Mouse (Mus musculus) frontal cortex, postnatal 14 days (tissue): ENCODE data around the gene Sdccag8.
"Not testable (repeated sequence)": the region's sequence is repeated elsewhere in the genome, so short reads cannot be mapped to it uniquely, and the experiment has no call there.

Source experiments
- DNase-seq, 2 experiments: peaks; one replicate each; pipeline ENCODE4 v3.0.0; 2022; ENCODE audit warnings: low spot score in 2 of 2

Gene Sdccag8

DNA sequence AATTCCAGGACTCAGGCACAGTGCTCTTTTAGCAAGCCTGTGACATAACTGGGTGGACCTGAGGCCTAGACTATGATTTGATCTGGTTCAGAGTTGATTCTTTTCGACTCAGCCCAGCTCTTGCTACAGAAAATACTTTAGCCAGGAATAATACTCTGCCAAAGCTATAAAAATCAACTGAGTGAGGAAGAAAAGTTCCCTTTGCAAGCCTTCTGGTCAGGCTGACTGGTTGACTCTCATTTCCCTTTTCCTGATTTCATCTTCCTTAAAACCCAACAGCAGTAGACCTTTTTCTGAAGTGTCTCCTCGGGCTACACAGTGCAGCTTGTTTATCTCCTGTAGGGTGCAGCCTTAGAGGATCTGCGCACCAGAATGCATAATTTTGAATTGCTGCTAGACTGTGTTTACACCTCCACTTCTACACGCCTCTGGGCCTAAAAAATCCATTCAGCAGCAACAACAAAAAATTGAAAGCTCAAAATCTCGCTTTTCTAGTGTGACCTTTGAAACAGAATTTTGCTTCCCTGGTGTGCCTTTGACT is 13.6 kb downstream of the Sdccag8 start:
- no peak for DNase-seq

DNA sequence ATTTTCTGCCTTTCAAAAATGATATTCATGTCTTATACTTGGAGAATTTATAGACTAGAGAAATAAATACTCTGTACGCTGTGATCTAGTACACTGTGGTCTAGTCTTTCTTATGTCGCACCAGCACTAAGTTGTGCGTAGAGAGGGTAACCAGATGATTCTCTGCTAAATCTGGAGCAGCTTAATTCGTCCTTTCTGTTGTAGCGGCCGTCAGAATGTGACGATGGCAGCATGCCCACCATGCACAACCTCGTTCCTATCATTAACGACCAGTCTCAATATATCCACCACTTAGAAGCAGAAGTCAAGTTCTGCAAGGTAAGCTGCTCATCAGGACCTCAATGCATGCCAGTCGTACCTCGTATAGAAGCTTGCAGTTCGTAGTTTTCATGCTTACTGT is 14.2 kb downstream of the Sdccag8 start:
- no peak for DNase-seq

DNA sequence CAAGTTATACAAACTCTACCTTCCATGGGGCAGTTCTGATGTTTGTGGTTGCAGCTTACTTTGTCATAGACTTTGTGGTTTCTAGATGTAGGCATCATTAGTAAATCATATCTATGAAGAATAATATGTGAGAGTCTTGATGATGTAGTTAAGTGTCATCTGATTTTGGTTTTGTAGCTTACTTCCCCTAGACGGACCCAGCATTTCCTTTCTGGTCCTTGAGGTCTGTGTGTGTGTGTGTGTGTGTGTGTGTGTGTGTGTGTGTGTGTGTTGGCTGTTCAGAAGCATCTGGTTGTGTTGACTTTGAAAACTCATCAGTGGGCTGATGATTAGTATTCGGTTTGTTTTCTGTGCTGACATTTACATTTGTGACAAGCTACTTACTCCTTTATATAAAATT is 17.6 kb downstream of the Sdccag8 start:
- DNase-seq: no peak

DNA sequence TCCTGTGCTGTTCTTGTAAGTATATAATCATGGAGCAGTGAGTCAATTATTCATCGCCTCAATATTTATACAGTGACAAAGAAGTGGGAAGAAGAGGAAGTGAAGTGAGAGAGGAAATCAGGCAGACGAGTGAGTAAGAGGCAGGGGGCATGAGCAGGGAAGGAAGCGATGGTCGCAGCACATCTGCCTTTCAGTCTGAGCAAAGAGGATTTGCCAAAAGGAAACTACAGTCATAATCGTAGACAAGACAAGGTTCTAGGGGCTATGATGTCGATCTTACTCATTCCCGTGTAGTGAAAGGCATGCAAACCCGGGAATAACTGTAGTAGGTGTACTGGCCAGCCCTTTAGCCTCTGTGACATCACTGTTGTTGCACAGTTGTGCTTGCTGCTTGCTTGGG is 18.1 kb downstream of the Sdccag8 start:
- no peak for DNase-seq

DNA sequence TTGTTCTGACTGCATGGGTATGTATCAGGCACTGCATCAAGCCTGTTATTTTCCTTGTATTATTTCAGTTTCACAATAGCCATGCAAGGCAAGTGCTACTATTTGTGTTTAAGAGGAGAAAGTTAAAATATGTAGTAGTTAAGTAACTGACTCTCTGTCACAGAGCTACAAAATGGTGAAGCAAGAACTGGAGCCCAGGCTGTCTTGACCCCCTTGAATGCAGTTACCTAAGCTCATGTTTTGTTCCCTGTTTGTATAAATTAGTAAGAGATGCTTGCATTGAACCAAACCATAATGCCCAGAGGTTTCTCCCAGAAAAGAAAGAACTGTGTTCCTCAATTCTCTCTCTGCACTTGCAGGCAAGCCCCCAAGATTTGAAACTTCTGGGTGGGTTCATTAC is 18.8 kb downstream of the Sdccag8 start:
- no peak for DNase-seq

DNA sequence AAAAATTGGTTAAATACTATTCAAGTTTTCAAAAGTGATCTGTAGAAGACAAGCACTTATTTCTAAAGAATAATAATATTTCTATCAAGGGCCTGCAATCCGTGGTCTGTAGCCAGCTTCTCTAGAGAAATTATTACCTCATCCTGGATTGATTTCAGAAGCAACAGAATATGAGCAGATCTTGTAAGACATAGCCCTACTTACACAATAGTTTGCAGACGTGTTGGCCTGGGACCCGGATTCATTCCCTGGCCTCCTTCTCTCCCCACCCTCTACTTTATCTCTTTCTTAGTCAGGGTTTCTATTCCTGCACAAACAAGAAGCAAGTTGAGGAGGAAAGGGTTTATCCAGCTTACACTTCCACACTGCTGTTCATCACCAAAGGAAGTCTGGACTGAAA is 19.5 kb downstream of the Sdccag8 start:
- DNase-seq: no peak

DNA sequence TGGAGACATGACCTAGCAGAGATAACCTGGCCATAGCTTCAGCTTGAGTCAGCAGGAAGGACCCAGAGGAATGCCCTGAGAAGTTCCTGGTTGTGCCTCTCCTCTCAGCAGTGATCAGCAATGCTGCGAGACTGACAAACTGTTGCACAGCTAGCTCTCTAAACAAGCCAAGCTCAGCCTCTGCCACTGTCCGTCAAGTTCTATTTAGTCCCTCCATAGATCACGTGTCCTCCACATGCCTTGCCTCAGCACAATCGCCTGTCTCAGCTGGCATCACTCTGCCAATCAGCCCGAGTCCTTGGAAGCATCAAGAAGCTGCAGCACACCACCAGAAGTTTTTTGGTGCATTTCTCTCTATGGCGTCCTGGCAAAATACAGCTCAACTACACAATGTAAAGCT is 20.4 kb downstream of the Sdccag8 start:
- DNase-seq: no peak

DNA sequence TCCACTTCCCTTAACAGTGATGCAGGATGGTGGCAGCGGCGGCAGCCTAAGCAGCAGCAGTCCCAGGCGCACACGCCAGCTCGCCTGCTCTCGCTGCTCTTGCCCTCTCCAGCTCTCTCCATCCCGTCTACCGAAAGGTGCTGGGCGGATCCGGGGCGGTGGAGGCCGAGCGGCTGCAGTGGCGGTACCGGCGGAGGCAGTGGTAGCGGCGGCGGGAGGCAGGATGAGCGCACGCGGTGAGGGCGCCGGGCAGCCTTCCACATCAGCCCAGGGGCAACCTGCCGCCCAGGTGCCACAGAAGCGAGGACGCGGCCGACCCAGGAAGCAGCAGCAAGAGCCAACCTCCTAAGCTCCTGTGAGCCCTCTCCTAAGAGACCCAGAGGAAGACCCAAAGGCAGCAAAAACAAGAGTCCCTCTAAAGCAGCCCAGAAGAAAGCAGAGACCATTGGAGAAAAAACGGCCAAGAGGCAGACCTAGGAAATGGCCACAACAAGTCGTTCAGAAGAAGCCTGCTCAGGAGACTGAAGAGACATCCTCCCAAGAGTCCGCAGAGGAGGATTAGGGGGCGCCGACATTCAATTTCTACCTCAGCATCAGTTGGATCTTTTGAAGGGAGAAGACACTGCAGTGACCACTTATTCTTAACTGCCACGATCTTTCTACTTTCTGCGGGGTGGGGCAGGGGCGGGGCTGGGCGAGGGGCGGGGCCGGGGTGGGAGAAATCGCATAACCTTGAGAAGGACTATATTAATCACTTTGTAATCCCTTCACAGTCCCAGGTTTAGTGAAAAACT is 21.2 kb downstream of the Sdccag8 start:
- no peak for DNase-seq

DNA sequence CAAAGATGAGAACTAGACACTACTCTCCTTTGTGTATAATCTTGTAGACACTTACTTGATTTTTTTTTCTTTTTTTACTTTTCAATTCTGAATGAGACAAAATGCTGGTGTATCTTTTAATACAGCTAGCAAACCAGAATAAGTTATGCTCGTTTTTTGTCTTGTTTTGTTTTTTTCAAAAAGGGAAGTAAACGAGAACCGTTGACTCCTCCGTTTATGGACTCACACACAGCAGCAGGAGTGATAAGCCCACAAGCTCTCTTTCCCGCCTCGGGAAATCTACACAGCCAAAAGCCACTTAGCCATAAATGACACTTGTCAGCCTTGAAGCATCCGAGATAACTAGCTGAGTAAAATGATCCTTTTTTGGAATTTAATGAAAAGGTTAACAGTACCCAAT is 22.1 kb downstream of the Sdccag8 start:
- not testable (repeated sequence) for DNase-seq

DNA sequence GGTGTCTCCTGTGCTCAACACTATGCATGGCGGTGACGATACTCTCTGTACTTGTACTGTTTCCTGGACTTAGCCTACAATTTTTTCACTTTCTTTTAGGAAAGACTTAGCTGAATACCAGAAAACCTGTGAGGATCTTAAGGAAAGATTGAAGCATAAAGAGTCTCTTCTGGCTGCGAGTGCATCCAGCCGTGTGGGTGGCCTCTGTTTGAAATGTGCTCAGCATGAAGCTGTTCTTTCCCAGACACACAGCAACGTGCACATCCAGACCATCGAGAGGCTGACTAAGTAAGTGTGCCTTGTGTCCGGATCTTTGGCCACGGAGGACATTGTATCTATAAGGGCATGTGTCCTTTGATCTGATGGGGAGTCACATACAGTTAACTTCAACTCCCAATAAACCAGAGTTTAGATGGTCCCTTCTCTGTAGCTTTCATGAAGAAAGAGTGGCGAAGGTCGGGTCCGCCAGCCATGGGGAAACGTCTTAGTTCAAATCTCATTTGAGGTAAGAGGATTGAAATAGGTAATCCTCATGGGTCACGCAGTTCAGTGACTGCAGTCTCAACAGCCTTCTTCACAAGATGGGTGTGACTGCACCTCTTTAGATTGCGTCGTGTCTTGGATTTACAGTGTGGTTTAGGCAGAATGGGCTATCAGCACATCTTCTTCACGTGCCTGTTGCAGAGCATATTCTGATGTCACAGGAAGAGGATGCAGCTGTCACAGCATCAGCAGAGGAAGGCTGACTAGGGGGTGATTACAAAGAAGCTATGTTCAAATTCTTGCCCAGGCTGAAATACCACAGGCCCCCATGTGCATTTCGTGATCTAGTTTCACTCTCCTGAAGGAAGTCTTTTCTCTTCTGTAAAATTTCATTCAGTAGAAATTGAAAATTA is 30.9 kb downstream of the Sdccag8 start:
- DNase-seq: no peak

DNA sequence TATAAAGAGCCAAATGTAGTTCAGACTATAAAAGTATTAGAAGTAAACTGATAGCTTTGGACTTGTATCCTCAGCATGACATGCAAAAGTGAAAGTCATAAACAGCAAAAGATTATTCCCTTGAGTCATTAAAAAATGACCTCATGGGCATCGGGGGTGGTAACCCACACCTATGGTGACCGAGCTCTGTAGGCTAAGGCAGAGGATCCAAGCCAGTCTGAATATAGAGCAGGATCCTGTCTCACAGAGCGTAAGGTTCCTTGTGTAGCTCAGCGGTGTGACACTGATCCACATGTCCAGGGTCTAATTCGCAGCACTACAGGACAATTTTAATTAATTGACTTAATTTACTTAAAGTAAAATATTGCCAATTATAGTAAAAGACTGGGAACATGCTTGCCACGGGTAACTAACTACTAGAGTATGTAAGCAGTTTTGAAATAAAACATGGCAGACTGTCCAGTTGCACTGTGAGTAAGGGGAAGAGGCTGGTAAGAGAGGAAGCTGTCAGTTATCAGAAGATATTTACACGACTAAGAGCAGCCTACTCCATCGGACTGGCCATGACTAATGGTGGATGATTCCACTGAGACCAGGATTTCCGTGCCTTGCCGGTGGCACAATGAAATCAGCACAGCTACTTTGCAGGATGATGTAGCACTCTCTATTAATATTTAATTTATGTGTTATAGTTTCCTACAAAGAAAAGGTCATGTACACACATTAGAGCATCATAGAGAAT is 32.8 kb downstream of the Sdccag8 start:
- DNase-seq: no peak

DNA sequence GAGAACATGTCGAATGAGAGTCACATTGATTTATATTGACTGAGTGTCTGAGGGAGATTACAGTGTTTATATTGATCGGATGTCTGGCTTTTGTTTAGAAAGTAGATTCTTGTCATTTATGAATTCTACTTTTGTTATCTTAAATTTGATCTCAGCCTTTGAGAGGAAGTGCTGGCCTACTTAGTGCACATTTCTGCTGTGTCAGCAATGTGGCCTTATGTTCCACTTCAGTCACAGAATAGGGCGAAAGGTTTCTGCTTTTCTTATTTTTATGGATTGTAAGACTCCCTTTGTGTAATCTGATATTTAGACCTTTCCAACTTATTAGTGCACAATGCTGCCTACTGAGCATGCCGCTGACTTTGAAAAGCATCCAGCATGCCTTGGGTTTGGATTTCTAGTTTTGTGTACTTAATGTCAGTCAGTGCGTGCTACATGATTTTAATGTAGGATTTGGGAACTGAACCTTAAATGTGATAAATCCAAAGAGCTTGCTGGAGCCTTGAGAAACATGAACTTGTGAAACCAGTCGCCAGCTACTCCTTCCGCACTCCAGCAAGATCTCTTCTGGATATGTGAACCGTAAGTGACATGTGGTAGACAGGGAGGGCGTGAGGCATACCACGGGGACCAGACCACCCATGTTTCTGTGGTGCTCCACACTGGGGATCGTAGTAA is 34.3 kb downstream of the Sdccag8 start:
- DNase-seq: no peak

DNA sequence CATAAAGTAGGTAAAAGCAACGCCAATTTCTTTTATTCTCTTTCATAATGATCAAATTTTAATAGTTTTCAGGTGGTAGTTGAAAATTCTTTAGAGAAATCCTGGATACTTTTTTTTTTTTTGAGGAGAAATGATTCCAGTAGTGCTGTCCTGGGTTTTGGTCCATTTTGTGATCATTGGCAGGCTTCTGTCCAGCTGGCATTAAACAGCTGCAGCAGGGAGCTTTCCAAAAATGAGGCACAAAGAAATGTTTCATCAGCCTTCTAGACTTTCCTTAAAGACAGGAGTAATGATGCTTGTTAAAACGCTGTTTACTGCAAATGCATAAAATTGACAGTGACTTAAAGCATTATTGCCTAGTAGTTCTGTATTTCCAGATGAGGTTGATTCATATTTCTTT is 34.9 kb downstream of the Sdccag8 start:
- no peak for DNase-seq

DNA sequence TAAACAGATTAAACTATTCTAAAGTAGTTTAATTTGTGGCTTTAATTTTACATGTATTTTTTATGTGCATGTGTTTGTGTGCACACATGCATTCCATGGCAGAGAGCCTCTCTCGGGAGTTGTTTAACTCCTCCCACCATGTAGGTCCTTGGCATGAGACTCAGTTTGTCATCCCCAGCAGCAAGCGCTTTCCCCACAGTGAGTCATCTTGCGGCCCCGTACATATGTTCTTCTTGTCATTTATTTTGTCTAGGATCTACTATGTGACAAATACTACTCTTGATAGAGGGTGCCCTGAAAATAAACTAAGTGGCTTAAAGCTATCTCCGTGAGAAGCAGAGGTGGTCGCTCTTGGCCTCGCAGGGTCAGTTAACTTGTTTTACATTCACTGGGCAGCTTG is 36.9 kb downstream of the Sdccag8 start:
- DNase-seq: no peak

DNA sequence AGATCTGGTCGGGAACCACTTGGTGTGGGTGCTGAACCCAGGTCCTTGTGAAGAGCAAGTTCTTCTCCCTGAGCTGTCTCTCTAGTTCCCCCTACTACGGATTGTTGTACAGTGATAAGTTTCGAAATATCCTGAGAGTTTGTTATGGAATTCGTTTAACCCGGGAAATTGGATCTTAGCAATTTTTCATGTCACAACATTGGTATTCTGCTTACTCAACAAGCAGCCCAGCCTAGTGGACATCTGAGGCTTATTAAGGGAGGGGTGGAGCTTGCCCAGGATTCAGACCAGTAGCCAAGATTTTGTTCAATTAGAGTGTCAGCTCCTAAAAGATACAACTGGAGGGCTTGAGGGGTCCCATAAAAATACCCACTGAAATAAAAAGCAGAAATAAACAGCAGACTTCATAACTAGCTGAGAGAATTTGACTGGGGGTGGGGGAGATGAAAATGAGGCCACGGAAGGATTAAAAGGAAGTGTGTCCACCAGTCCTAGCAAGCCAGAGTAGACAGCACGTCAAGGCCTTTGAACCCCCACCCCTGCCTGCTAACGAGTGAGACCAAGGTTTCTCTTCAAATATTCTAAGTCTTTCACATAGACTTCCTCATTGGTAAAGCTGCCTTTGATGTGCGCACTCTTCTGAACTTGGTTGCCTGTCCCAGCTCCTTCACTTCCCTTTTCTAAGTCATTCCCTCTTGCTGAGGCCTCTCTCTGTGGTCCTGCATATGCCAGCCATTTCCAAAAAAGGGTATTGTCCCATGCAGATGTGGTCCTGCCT is 38.5 kb downstream of the Sdccag8 start:
- no peak for DNase-seq

DNA sequence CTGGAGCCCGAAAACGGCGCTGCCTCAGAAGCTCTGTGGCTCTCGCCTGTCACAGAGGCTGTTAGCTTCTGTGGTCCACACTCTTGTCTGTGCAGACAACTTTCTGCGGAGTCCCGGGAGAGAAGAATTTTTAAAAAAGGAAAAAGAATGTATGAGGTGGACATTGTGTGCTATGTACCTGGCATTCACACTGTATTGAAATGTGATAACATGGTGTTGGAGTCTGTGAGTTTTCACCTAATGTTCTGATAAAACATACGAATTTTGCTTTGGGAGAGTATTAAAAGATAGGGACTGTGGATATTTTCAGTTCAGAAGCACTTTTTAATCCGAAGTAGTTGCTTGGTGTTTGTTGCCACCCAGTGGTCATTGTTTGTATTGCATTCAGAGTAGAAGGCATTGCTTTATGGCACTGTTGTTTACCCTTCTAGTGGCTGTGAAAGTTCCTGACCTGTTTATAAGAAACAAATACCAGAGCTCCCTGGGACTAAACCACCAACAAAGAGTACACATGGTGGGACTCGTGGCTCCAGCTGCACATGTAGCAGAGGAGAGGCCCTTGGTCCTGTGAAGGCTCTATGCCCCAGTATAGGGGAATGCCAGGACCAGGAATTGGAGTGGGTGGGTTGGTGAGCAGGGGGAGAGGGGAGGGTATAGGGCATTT is 47.7 kb downstream of the Sdccag8 start:
- peak in 1 of 2 experiments; percentile 53 for DNase-seq

DNA sequence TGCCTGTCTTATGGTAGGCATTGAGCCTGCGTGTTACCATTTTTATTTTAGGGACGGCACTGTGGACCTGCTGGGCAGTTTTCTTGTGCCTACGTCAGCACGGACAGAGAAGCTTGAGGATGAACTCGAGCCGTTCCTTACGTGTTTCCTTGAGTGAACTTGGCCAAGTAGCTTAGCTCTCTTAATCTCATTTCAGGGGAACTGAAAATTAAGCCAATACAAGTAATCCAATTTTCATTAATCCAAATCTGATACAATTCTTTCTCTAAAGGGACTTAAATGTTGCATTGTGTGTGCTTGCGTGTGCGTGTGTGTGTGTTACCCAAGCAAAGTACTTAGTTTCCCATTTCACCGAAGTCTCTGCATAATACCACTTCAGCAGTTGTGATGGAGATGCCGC is 56.0 kb downstream of the Sdccag8 start:
- DNase-seq: no peak

DNA sequence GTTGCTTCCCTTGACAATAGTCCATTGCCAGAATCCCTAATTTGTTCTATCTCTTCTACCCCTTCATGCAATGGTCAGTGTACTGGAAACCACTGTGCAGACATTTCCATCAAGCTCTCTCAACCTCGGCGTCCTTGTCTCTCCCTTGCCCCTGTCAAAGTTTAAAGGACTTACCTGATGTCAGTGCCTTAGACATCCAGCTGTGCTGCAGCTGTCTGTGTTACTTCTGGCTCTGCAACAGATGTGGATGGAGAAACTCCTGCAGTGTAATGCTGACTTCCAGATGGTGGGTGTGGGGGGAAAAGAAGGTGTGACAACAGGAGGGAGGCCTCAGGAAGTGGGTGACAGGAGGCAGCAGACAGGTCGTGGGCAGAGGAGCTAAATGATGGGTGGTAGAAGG is 57.5 kb downstream of the Sdccag8 start:
- no peak for DNase-seq

DNA sequence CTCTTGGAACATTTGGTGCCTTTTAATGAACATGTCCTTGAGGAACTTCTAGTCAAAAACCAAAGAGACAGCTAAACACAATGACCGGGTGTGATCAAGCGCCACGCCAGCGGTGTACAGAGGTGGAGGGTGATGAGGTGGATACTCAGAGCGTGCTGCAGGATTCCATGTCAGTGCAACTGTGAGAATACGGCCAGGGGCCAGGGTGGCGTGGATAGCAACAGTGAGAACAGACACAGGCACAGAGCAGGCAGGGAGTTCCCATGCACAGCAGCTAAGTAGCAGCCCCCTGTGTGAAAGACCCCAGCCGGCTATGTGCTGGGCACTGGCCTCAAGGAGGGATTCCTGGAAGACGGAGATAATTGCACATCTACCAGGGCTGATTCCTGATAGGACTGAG is 59.0 kb downstream of the Sdccag8 start:
- DNase-seq: no peak

DNA sequence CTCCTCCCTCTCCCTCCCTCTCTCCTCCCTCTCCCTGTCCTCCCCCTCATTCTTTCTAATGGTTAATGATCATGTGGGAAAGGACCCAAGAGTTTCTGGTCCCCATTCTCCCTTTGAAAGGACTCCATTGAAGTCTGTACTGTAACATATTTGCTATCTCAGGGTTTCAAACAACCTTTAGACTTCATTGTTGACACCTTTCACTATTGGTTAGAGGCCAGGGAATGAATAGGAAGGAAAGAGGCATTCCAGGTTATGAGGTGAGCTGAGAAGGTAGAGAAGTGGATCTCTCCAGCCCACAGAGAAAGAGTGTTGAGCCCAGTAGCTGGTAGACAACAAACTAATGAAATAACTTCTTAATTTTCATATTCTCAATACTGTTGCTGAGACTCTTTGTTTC is 59.7 kb downstream of the Sdccag8 start:
- no peak for DNase-seq
